Mouse (Mus musculus) lung, adult 2 months (tissue): ENCODE data around the gene Osbp2.

ENCODE experiments used
- CTCF ChIP-seq: fragments of 200-500 bp; IDR thresholded peaks from 2 replicates; pipeline ENCODE4 v1.5.1; 2011; ENCODE audit warnings: mild to moderate bottlenecking, low read length, control low read depth; ENCODE audit not compliant: insufficient read depth
- POLR2A ChIP-seq: fragments of 200-500 bp; IDR thresholded peaks from 2 replicates; pipeline ENCODE4 v1.6.1; 2011; ENCODE audit warnings: low read depth, mild to moderate bottlenecking, control low read depth, low read length, borderline replicate concordance; ENCODE audit errors: extremely low read depth

- TF ChIP-seq POLR2A (no peak), CTCF (no peak)
These were observed 194.9 kb downstream of the Osbp2 start for GRCm38 (mm10) chr11:3668768-3669167.
